Mouse (Mus musculus): ENCODE data around the gene Prok1. TPM values are rescaled to one million over a fixed set of nuclear protein-coding genes. Genes with fewer than 3 reads are reported as not detected.

Prok1 gene
- polyA plus RNA-seq, 2 experiments = 0.19 to 0.72 TPM

DNA sequence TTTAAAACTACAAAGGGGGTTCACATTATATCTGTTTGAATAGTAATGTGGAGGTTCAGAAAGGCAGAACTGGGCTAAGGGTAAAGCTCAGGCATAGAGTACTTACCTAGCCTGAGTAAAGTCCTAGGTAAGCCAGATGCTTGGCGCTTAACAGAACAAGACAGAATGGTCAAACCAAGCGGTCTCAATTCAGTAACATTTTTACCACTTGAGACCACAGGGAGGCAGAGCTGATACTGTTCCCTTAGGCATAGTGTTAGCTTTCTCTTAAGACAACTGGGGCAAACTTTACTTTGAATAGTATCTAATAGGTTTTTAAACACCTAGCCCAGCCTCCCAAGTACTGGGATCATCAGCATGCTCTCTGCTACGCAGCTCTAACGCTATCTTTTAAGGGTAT lies 36.5 kb upstream of the Prok1 start:
- 49% methylated on average over 4 of the region's 4 CpGs for WGBS
- no peaks in the 10 kb centered on the region for H3K27me3 ChIP-seq (ENCODE audit: control insufficient read depth, insufficient read depth, low read length)
- H3K36me3 ChIP-seq (ENCODE audit: control insufficient read depth, insufficient read depth, low read length) = no peaks in the 10 kb centered on the region
- ATAC-seq (ENCODE audit: low FRiP score, low read depth) (no peak), DNase-seq (ENCODE audit: low spot score) (no peak)
- no peak for TF ChIP-seq POLR2A (IDR thresholded peaks at IDR 0.05; ENCODE audit: borderline replicate concordance, extremely low read depth, insufficient read depth, insufficient read length)
- no peak overlapping the region for H3K4me3 ChIP-seq (replicated peaks; ENCODE audit: low read length)
- H3K27ac ChIP-seq (replicated peaks; ENCODE audit: low read depth, low read length) = no peak overlapping the region
- H3K4me1 ChIP-seq (ENCODE audit: control insufficient read depth, insufficient read depth, low read length) = peaks cover 8% of the 10 kb centered on the region
- H3K9ac ChIP-seq (ENCODE audit: low read depth, low read length, severe bottlenecking) = no peak overlapping the region
- H3K9me3 ChIP-seq (ENCODE audit: control insufficient read depth, low read length) = no peaks in the 10 kb centered on the region
- no peak overlapping the region for H3K4me2 ChIP-seq (replicated peaks; ENCODE audit: low read depth, low read length, severe bottlenecking)

DNA sequence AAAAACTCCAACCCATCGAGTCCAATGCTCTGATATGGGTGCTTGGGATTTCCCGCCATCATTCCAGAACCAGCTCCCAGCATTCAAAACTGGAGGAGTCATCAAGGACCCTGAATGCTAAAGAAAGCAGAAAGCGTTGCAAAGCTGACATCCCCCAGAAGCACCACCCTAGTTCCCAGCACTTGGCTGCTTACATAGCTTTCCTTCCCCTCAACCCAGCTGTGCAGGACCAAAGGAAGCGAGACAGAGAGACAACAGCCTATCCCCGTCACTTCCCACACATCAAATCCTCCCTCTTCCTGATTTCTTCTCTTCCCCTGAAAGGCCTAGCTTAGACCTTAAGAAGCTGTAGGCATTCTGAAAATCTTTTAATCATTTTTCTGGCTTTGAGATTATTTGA lies 35.8 kb upstream of the Prok1 start:
- no peak overlapping the region for H3K4me3 ChIP-seq (replicated peaks; ENCODE audit: low read length)
- ATAC-seq (ENCODE audit: low FRiP score, low read depth) (no peak), DNase-seq (ENCODE audit: low spot score) (no peak)
- H3K9ac ChIP-seq (ENCODE audit: low read depth, low read length, severe bottlenecking) = no peak overlapping the region
- no peak overlapping the region for H3K4me2 ChIP-seq (replicated peaks; ENCODE audit: low read depth, low read length, severe bottlenecking)
- no peaks in the 10 kb centered on the region for H3K9me3 ChIP-seq (ENCODE audit: control insufficient read depth, low read length)
- no peaks in the 10 kb centered on the region for H3K27me3 ChIP-seq (ENCODE audit: control insufficient read depth, insufficient read depth, low read length)
- H3K36me3 ChIP-seq (ENCODE audit: control insufficient read depth, insufficient read depth, low read length) = no peaks in the 10 kb centered on the region
- H3K4me1 ChIP-seq (ENCODE audit: control insufficient read depth, insufficient read depth, low read length) = peaks cover 8% of the 10 kb centered on the region
- no peak for TF ChIP-seq POLR2A (IDR thresholded peaks at IDR 0.05; ENCODE audit: borderline replicate concordance, extremely low read depth, insufficient read depth, insufficient read length)
- WGBS = 78% methylated on average over 5 of the region's 5 CpGs
- no peak overlapping the region for H3K27ac ChIP-seq (replicated peaks; ENCODE audit: low read depth, low read length)

DNA sequence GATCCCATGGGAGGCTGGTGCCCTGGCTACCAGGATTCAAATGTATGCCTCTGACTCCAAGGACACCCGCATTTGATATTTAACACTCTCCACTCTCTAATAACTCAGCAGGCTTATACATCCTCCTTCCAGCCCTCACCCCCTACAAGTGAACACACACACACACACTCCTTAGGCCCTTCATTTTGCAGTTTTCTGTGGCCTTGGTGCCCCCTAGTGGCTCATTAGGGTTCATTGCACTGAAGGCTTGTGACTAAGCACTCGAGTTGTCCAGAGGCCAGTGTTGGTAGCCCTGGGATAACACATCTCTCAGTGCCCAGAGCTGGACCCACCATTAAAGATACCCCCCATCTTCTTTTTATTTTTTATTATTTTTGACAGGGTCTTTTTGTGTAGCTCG lies 34.3 kb upstream of the Prok1 start:
- Histone ChIP-seq H3K4me1 (ENCODE audit: control insufficient read depth, insufficient read depth, low read length) (0 out of 2 replicates have a peak, but pooled peaks cover 3% of the 10 kb centered on the region), H3K27me3 (ENCODE audit: control insufficient read depth, insufficient read depth, low read length) (no peaks in the 10 kb centered on the region), H3K4me3 (replicated peaks; ENCODE audit: low read length) (no peak overlapping the region), H3K36me3 (ENCODE audit: control insufficient read depth, insufficient read depth, low read length) (no peaks in the 10 kb centered on the region), H3K27ac (replicated peaks; ENCODE audit: low read depth, low read length) (no peak overlapping the region), H3K9me3 (ENCODE audit: control insufficient read depth, low read length) (no peaks in the 10 kb centered on the region), H3K9ac (ENCODE audit: low read depth, low read length, severe bottlenecking) (no peak overlapping the region), H3K4me2 (replicated peaks; ENCODE audit: low read depth, low read length, severe bottlenecking) (no peak overlapping the region)
- ATAC-seq (ENCODE audit: low FRiP score, low read depth) (peak; percentile 47; the same call in 1 of the 2 replicates), DNase-seq (ENCODE audit: low spot score) (peak; percentile 76)
- WGBS = 7% methylated on average over 3 of the region's 3 CpGs
- no peak for TF ChIP-seq POLR2A (IDR thresholded peaks at IDR 0.05; ENCODE audit: borderline replicate concordance, extremely low read depth, insufficient read depth, insufficient read length)

DNA sequence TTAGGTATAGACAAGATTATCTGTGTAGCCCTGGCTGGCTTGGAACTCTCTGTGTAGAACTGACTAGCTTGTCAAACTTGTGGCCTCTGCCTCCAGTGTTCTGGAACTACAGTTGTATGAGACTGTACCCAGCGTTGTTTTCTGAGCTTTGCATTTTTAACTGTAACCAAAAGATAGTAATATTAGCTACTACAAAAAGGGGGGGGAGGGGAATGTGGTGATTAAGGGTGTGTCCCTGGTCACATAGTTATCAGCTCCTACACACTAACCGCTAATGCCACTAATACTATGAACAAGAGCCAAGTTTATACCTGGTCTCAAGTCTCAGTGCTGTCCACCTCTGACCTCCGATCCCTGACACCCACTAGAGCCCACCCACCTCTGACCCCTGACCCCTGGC lies 32.9 kb upstream of the Prok1 start:
- WGBS = 93% methylated on average over 3 of the region's 3 CpGs
- TF ChIP-seq POLR2A (IDR thresholded peaks at IDR 0.05; ENCODE audit: borderline replicate concordance, extremely low read depth, insufficient read depth, insufficient read length) = no peak
- no peak for DNase-seq (ENCODE audit: low spot score)

DNA sequence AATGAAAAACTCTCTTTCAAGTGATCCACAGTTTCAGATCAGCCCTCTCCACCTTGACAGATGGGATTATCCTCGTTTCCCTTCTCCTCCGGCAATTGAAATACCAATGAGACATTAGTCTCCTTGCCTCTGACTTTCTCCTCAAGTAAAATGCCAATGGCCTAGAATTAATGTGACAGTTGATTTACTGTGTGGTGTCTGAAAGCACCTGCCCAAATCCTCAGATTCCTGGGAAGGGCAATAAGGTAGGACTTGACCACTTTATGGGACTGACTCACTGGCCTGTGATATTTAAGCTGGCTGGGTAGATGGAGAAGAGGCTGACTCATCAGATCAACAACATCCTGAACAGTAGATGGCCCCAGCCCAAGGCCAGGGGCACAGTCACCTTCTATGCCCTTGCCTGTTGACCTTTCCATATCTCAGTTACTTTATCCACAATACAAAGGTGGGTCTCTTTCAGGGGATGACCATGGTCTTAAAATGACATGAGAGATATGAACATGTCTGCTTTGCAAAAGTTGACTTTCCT lies 27.4 kb upstream of the Prok1 start:
- ATAC-seq (ENCODE audit: low FRiP score, low read depth) (no peak), DNase-seq (ENCODE audit: low spot score) (no peak)
- Histone ChIP-seq H3K4me2 (replicated peaks; ENCODE audit: low read depth, low read length, severe bottlenecking) (no peak overlapping the region), H3K9me3 (ENCODE audit: control insufficient read depth, low read length) (no peaks in the 10 kb centered on the region), H3K9ac (ENCODE audit: low read depth, low read length, severe bottlenecking) (no peak overlapping the region), H3K4me1 (ENCODE audit: control insufficient read depth, insufficient read depth, low read length) (peaks cover under 1% of the 10 kb centered on the region; the same call in 1 of the 2 replicates), H3K27me3 (ENCODE audit: control insufficient read depth, insufficient read depth, low read length) (no peaks in the 10 kb centered on the region), H3K36me3 (ENCODE audit: control insufficient read depth, insufficient read depth, low read length) (no peaks in the 10 kb centered on the region), H3K4me3 (replicated peaks; ENCODE audit: low read length) (no peak overlapping the region), H3K27ac (replicated peaks; ENCODE audit: low read depth, low read length) (no peak overlapping the region)
- no peak for TF ChIP-seq POLR2A (IDR thresholded peaks at IDR 0.05; ENCODE audit: borderline replicate concordance, extremely low read depth, insufficient read depth, insufficient read length)
- WGBS = 43% methylated on average over 2 of the region's 2 CpGs

More for the DNA sequence above, 32.9 kb upstream of the Prok1 start:
- Histone ChIP-seq H3K4me1 (ENCODE audit: control insufficient read depth, insufficient read depth, low read length) (no peaks in the 10 kb centered on the region), H3K9ac (ENCODE audit: low read depth, low read length, severe bottlenecking) (no peak overlapping the region), H3K36me3 (ENCODE audit: control insufficient read depth, insufficient read depth, low read length) (no peaks in the 10 kb centered on the region), H3K4me2 (replicated peaks; ENCODE audit: low read depth, low read length, severe bottlenecking) (no peak overlapping the region), H3K9me3 (ENCODE audit: control insufficient read depth, low read length) (no peaks in the 10 kb centered on the region), H3K27ac (replicated peaks; ENCODE audit: low read depth, low read length) (no peak overlapping the region), H3K27me3 (ENCODE audit: control insufficient read depth, insufficient read depth, low read length) (no peaks in the 10 kb centered on the region), H3K4me3 (replicated peaks; ENCODE audit: low read length) (no peak overlapping the region)
- ATAC-seq (ENCODE audit: low FRiP score, low read depth) = no peak

DNA sequence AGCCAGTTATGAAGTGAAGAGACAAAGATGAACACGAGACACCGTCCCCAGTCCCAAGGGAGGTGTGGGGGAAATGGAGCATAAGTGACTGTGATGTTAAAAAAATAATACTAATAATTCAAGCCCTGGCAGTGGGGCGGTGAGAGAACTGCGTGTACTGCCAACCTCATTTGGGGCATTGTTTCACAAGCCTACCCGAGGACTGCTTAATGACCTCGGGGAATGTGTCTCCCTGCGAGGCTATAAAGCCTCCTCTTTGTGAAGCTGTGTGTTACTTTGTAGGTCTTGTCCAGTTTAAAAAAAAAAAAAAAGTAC lies 22.3 kb upstream of the Prok1 start:
- Histone ChIP-seq H3K27me3 (ENCODE audit: control insufficient read depth, insufficient read depth, low read length) (no peaks in the 10 kb centered on the region), H3K9me3 (ENCODE audit: control insufficient read depth, low read length) (no peaks in the 10 kb centered on the region), H3K27ac (replicated peaks; ENCODE audit: low read depth, low read length) (no peak overlapping the region), H3K4me3 (replicated peaks; ENCODE audit: low read length) (no peak overlapping the region), H3K4me1 (ENCODE audit: control insufficient read depth, insufficient read depth, low read length) (peaks cover 13% of the 10 kb centered on the region), H3K9ac (ENCODE audit: low read depth, low read length, severe bottlenecking) (no peak overlapping the region), H3K4me2 (replicated peaks; ENCODE audit: low read depth, low read length, severe bottlenecking) (no peak overlapping the region), H3K36me3 (ENCODE audit: control insufficient read depth, insufficient read depth, low read length) (no peaks in the 10 kb centered on the region)
- ATAC-seq (ENCODE audit: low FRiP score, low read depth) = no peak
- no peak for TF ChIP-seq POLR2A (IDR thresholded peaks at IDR 0.05; ENCODE audit: borderline replicate concordance, extremely low read depth, insufficient read depth, insufficient read length)
- DNase-seq (ENCODE audit: low spot score) = no peak
- 26% methylated on average over 7 of the region's 7 CpGs for WGBS
